Mouse (Mus musculus): ENCODE results near the gene Bdh1.

The Bdh1 gene

GRCm38 (mm10) chr16:31428675-31429470 is 6.8 kb downstream of the Bdh1 start:
- DNase-seq = peak; percentile 43

DNA sequence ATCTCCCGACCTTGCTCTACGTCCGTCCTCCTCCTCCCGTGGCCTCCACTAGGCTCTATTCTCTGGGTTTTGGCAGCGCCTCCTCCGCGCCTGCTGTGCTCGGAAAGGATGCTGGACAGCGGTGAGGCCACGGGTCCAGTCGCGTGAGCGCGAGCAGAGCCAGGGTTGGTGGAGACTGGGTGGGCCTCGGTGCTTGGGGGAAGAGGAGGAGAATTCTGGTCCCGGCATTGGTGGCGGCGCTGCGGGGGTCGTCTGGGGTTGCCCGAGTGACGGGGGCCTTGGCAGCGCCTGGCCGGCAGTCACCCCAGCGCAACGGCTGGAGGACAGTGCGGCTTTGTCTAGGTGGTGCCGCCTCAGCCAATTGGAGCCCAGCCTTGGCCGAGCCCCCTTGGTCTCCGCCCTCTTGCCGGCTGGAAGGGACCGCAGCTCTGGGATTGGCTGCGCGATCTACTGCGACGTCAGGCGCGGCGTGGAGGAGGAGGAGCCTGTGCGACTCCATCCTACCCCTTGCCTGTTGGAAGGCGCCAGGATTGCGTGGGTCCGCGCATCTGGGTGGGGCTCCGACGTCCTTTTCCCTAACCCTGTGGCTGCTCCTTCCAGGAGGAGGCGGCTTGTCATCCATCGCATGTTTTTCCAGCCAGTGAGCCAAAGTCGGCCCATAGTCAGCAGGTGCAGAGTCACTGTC is 7.5 kb downstream of the Bdh1 start:
- peak; percentile 91 for DNase-seq

GRCm38 (mm10) chr16:31433466-31434110 is 11.5 kb downstream of the Bdh1 start:
- peak; percentile 70 for DNase-seq

DNA sequence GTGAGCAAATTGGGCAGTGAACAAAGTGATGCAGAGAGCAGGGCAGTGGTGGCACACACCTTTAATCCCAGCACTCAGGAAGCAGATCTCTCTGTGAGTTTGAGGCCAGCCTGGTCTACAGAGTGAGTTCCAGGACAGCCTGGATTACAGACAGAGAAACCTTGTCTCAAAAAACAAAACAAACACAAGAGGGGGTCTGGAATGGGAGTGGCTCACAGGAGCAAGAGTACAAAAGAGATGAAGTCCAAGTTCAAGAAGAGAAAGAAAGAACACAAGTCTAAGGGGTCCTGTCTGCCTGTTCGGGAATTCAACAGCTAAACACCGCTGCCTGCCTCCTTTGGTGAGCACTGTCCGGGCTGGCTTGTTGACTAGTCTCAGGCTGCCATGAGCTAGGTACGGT is 13.1 kb downstream of the Bdh1 start:
- DNase-seq = no peak

DNA sequence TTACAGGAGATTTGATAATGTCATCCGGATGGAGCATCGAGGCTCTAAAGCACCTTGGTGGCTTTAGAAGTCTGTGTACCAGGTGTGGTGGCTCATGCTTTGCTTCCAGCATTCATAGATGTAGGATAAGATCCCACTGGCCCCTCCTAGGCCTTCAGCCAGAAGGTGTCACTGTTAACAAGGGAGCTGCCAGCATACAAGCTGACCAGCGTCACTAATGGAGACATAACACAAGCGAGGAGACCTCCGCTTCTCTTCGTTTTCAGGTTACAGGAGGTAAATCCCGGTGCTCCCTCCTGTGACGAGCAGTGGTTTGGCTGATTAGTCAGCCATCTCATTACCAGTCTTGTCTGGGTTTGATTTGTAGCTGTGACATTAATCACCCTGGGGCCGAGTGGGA is 14.0 kb downstream of the Bdh1 start:
- DNase-seq = no peak

DNA sequence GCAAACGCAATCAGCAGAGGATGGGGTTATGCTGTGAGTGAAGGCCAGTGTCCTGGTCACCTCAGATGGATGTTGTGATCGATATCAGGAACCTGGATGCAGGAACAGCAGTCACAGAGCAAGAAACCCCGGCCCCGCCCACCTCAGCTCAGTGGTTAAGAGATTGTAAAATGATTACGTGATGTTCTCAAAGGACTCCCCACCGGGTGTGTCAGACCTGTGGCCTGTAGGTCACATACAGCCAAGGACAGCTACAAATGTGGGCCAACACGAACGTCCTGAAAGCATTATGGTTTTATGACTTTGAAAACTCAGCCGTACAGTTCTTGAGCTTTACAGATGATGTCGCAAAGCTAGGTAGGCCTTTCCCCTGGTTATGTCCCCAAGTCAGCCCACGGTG is 15.3 kb downstream of the Bdh1 start:
- no peak for DNase-seq

- DNase-seq = no peak
Observed at GRCm38 (mm10) chr16:31439529-31439928, 17.4 kb downstream of the Bdh1 start.

DNA sequence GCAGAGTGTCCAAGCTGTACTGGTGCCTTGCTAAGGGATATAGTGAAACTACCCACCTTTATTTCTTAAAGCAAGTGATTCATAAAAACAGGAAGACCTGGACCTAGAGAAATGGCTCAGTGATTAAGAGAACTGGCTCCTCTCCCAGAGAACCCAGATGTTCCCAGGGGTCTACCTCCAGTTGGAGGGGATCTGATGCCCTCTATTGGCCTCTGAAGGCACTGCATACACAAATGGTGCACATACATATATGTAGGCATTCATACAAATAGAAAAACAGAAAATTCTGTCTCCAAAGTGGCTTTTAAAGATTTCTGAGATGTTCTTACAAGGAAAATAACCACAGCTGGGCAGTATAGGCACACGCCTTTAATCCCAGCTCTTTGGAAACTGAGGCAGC is 18.0 kb downstream of the Bdh1 start:
- DNase-seq = no peak

- DNase-seq = no peak
Observed at GRCm38 (mm10) chr16:31444521-31444920, 22.4 kb downstream of the Bdh1 start.

- DNase-seq = no peak
Observed at GRCm38 (mm10) chr16:31446067-31446853, 24.2 kb downstream of the Bdh1 start.

DNA sequence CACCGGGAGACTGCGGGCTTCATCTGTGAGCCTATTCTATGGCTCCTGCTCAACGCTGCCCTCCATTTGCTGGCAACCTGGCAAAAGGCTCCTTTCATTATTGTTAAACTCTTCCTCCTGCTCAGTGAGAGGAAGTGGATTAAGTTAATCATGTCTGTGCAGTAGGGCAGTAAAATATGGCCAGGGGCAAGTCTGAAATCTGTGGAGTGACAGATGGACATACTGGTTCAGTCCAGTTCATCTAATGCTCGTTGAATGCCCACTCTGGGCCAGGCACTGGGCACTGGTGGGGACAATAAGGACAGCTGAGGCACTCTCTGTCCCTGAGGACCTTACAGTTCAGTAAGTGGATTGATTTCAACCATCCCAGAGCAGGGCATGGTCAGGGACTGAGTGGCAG is 27.9 kb downstream of the Bdh1 start:
- no peak for DNase-seq

DNA sequence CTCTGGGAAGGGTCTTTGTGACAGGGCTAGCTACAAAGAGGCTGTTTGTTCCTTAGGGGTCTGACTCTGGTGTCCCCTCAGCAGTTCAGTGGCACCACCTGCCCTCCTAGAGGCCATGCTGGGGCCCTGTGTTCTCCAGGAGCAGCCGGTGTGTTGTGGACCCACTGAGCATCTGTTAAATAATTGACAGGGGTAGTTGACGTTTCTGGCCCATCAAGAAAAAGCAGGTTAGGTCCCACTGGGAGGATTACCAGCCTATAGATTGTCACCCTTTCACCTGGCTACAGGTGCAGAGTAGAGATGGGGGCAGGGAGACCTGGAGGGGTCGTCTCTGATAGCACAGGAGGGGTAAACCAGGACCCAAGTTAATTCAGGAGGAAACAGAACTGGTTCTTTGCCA is 29.2 kb downstream of the Bdh1 start:
- DNase-seq = peak; percentile 54

- no peak for DNase-seq
Observed at GRCm38 (mm10) chr16:31452467-31452866, 30.4 kb downstream of the Bdh1 start.

- peak; percentile 94 for DNase-seq
Observed at GRCm38 (mm10) chr16:31454013-31454412, 31.9 kb downstream of the Bdh1 start.

- DNase-seq = peak; percentile 74
Observed at GRCm38 (mm10) chr16:31455276-31456045, 33.4 kb downstream of the Bdh1 start.

DNA sequence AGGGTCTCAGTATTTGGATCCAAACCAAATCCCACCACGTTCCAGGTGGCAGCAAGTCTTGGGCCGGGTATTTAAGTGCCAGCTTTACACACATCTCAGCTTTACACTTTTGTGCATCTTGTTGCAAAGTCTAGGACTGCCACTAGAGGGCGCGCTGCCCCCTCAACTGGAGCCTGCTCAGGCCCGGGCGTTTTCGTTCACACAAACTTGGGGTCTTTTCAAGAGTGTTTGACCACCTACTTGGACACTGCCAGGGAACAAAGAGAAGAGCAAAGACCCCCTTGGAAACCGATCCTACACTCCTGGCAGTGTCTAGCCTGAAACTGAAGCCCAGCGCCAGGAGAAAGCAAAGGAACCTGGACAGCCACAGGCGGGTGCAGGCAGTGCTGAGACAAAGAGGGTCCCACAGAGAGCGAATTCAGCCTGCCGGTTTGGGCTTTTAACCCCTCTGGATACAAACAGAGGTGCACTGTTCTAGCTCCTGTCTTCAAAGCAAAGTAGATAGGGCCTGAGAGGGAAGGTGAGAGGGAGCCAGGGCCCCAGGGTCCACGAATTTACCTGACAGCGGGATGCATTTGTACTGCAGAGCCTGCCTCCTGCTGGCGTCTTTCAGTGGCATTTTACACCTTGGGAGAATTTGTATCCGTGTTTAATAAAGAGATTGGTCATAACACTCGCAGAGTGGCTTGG is 36.3 kb downstream of the Bdh1 start:
- peak; percentile 71 for DNase-seq

DNA sequence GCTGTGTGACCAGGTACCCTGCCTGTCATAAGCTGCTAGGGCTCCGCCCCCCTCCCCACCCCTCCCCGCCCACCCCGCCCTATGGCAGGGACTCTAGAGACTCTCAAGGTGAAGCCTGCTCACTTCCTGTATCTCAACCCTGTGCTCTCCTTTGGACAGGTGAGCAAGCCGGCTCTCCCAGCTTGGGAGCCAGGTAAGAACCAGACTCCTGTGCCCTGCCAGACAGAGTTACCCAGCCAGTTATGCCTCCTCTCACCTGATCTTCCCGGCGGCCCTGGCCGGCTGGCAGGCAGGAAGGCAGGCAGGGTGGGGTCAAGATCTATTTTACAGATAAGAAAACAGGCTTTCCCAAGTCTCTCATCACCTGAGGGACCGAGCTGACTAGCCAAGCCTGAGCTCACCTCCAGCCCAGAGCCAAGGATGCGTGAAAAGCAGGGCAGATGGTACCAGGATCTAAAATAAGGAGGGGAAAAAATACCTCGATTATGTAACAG is 37.9 kb downstream of the Bdh1 start:
- peak; percentile 72 for DNase-seq

DNA sequence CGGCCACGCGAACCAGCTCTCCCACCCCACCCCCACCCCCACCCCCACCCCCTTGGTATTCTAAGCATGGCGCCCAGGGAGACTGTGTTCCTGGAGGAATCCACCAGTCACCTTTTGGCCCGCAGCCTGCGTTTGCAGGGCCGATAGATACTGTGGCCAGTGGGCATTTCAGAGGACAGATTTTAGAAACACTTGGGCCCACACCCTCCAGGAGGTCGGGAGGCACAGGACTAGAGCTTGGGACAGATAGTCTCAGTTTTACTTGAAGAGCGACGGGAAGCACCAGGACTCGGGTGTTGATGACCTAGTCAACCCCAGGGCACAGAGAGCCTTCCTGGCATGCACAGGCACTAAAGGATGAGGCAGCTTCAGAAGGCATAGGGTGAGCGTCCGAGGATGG is 38.4 kb downstream of the Bdh1 start:
- DNase-seq = no peak

- DNase-seq = no peak
Observed at GRCm38 (mm10) chr16:31461046-31461445, 39.0 kb downstream of the Bdh1 start.

- DNase-seq = no peak
Observed at GRCm38 (mm10) chr16:31462113-31462687, 40.1 kb downstream of the Bdh1 start.

DNA sequence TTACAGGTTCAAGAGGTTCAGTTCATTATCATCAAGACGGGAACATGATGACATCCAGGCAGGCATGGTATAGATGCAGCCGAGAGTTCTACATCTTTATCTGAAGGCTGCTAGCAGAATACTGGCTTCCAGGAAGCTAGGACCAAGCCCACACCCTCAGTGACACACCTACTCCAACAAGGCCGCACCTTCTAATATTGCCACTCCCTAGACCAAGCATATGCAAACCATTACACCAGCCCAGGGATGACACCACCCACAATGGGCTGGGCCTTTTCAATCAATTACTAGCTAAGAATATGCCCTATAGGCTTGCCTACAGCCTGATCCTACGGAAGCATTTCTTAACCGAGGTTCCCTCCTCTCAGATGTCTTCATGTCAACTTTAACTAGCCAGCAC is 42.9 kb downstream of the Bdh1 start:
- DNase-seq = no peak

Measured in kidney, adult 9 months (tissue).